Mouse (Mus musculus) thymus, adult 2 months (tissue): ENCODE data around the gene Sall4.

Experiments
- CTCF ChIP-seq: fragments of 200-500 bp; IDR thresholded peaks from 2 replicates; pipeline ENCODE4 v1.5.1; 2012; ENCODE audit warnings: mild to moderate bottlenecking, control low read depth, low read length, moderate library complexity, borderline replicate concordance; ENCODE audit not compliant: control insufficient read depth, poor library complexity, insufficient read depth; ENCODE audit errors: extremely low read depth
- POLR2A ChIP-seq: fragments of 200-500 bp; IDR thresholded peaks from 2 replicates; pipeline ENCODE4 v1.6.1; 2012; ENCODE audit warnings: mild to moderate bottlenecking, low read length, control low read depth, moderate library complexity; ENCODE audit not compliant: control insufficient read depth, poor library complexity, insufficient read depth; ENCODE audit errors: extremely low read depth

- TF ChIP-seq CTCF: no peak
- TF ChIP-seq POLR2A: no peak
Measured at GRCm38 (mm10) chr2:168786174-168786573, 18.4 kb upstream of the Sall4 start.
